Mouse (Mus musculus) C2C12 (cell line): ENCODE measurements around the gene Gm21987.

Experiments
- CEBPB ChIP-seq: IDR thresholded peaks from one replicate; pipeline ENCODE4 v1.6.1; 2011; ENCODE audit warnings: low read depth, mild to moderate bottlenecking, control low read depth, moderate library complexity
- CTCF ChIP-seq: IDR thresholded peaks from one replicate; pipeline ENCODE4 v1.5.1; 2011; ENCODE audit not compliant: control insufficient read depth, insufficient read depth, insufficient read length
- FOSL1 ChIP-seq: IDR thresholded peaks from one replicate; pipeline ENCODE4 v1.8.0; 2011; ENCODE audit warnings: mild to moderate bottlenecking, low read length; ENCODE audit not compliant: poor library complexity, insufficient read depth, severe bottlenecking
- MAX ChIP-seq: IDR thresholded peaks from one replicate; pipeline ENCODE4 v1.6.1; 2011; ENCODE audit warnings: mild to moderate bottlenecking, control low read depth
- MYOD1 ChIP-seq: IDR thresholded peaks from one replicate; pipeline ENCODE4 v1.6.1; 2011; ENCODE audit warnings: low read depth; ENCODE audit not compliant: control insufficient read depth, insufficient read length
- MYOG ChIP-seq: IDR thresholded peaks from one replicate; pipeline ENCODE4 v1.6.1; 2011; ENCODE audit not compliant: control insufficient read depth, insufficient read length; ENCODE audit errors: extremely low read depth
- USF1 ChIP-seq: IDR thresholded peaks from one replicate; pipeline ENCODE4 v1.6.1; 2011; ENCODE audit warnings: low read depth, mild to moderate bottlenecking, control low read depth, moderate library complexity

GRCm38 (mm10) chr16:38392126-38392894 is 45.5 kb downstream of the Gm21987 start:
- TF ChIP-seq CTCF (no peak), MAX (no peak), USF1 (no peak), MYOG (no peak), CEBPB (no peak), MYOD1 (no peak), FOSL1 (no peak)
